Mouse (Mus musculus): ENCODE measurements around the gene Pea15a.
"Not testable (repeated sequence)": the region's sequence is repeated elsewhere in the genome, so short reads cannot be mapped to it uniquely, and the experiment has no call there.

Pea15a gene

DNA sequence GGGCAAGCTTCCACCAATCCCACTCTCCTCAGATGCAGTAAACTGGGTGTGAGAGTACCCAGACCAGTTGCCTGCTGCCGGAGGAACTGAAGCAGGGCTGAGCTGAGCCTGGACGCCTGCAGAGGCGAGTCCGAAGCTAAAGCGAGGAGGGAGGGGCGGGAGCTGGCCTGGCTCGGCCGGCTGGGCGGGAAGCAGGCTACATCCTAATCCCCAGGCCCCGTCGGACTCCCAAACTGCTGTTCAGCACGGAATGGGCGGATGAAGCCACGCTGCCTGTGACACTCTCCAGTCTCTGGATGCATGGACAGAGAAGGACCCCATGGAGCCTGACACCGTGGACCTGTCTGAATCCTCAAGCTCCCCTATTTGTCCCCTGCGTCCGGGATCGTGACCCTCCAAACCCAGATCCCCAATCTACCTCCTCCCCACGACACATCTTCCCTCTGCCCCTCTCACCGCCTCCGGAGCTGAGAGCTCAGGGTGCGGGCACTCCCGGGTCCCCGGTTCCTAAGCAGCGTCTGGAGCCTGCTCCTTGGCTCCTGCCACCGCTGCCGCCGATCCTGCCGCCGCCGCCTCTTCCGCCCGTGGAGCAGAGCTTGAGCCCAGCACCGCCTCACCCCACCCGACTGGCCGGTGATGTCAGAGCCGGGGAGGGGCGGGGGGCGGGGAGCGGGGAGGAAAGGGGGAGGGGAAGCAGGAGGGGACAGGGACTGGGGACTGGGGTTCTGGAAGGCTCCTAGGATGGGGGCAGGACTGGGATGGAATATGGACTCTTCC, at the start of gene Pea15a:
Gene Pea15a (minus strand): TSS at position 664 of the 777 bp plus-strand sequence.
- peak; percentile 83 for DNase-seq (ENCODE audit: low read depth, low spot score)

DNA sequence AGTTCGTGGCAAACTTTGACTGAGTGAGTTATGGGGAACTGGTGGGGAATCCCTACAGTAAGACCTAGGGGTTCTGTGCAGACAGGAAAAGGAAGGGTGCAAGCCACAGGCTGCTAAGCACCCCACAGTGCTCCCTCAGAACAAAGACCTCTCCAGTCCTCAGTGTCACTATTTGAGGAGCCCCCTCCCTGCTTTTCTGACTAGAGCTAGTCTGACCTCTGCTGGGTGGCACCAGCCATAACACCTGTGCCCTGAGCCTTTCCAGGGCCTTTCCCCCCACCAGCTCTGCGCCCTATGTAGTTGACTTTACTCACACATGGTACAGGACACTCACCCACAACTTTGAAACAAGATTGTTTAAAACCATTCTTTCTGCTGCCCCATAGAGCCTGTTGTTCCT, 41.1 kb upstream of the Pea15a start:
- DNase-seq (ENCODE audit: low read depth, low spot score), result peak; percentile 57

DNA sequence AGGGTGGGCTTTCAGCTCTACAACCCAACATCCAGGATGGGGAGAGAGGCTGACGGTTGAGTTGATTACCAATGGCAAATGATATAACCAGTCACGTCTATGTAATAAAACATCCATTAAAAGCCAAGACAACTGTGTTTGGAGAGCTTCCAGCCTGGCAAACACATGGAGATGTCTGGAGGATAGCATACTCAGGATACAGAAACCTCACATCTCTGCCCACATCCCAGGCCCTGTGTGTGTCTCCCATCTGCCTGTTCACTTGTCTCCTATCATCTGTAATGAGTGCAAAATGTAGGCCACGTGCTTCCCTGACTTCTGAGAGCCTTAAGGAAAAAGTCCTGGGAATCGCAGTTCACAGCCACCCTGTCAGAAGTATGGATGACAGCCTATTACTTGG, 40.6 kb upstream of the Pea15a start:
- DNase-seq (ENCODE audit: low read depth, low spot score), result no peak

DNA sequence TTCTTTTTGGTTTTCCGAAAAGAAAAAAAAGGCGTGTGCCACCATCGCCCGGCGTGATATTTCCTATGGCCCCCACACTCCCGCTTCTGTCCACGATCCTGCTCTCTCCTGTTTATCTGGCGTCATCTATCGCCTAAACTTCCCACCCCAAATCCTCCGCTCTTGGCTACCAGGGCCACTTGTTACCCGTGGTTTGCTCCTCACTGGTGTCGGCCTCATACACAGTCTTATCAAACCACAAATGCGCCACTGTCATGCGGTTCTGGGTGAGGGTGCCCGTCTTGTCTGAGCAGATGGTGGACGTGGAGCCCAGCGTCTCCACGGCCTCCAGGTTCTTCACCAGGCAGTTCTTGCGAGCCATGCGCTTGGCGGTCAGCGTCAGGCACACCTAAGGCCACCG, 38.0 kb upstream of the Pea15a start:
- DNase-seq (ENCODE audit: low read depth, low spot score), result not testable (repeated sequence)

DNA sequence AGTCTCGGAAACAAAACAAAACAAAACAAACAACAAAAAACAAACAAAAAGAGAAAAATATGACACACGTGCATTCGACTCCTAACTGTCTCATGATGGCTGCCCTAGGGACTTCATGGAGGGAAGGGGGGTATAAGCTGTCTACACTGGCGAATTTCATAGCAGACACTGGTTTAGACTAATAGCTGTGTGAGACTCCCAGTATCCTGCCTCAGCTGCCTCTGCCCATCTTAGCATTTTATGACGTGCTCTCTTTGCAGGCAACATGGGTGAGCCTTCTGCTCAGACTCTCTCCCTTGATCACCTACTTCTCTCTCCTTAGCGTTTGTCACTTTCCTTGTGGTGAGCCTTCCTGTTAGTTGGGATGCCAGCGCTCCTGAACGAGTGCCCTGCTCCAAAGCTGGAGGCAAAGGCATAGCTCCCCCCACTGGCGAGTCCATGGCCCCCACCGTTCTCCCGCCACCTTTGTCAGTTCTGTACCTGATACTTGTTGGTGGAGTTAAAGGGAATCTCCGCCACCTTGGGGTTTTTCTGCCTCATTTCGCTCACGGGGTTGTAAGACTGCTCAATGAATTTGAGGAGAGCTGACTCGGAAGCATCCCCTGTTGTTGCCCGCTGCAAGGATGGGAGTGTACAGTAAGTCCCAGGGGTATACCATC, 37.1 kb upstream of the Pea15a start:
- DNase-seq (ENCODE audit: low read depth, low spot score), result peak; percentile 31

DNA sequence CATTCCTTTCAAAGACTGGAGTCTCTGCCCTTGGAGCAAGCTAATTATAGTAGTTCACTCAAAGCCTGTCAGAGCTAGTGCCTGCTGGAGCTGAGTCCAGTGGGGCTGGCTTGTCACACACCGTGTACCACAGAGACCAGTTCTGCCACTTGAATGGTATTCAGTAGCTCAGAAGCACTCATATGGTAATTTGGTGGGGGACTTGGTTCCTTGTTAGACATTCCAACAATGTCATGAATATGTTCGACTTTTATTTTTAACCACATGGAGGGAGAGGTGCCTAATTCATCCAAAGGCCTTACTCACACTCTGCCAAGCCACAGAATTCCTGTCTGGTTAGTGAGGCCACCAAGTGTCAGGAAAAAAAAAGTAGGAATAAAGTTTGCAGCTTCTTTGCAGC, 35.8 kb upstream of the Pea15a start:
- peak; percentile 76 for DNase-seq (ENCODE audit: low read depth, low spot score)

DNA sequence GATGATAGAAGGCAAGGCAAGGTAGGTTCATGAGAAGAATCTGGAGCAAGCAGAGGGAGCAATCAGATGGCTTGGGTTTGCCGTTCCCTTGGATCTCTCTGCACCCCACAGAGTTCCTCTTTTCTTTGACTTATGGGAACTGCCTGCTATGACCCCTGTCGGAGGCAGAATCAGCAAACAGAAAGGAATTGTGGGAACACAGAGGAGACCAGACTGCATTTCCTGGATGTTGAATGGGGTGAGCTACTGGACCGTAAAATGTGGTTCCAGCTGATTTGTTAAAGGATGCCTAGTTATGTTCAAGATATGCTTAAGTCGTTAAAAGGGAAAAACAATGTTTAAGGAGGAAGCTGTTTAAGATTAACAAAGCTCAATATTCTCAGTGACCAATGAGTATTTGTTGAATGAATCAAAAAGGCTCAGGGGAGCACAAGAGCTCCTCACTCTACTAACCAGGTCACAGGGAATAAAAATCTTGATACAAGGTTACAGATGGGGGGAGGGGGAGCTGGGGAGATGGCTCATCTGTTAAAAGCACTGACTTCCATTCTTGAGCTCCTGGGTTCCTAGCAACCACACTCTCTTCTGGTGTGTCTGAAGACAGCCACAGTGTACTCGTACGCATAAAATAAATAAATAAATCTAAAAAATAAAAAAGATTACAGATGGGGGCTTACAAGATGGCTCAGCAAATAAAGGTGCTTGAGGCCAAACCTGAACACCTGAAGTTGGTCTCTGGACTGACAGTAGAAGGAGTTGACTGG, 34.5 kb upstream of the Pea15a start:
- DNase-seq (ENCODE audit: low read depth, low spot score), result peak; percentile 89

DNA sequence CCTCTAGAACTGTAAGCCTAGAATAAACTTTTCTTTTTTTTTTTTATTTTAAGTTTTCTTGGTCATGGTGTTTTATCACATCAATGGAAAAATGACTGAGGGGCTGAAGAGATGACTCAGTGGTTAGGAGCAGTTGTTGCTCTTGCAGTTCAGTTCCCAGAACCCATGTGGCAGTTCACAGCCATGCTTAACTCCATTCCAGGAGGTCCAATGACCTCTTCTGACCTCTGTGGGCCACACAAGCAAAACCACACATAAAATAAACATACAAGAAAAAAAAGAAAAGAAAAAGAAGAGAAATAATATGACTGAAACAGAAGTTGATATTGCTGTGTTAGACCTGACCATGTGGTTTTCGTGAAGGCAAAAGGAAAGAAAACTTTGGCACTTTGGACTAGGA, 22.6 kb upstream of the Pea15a start:
- DNase-seq (ENCODE audit: low read depth, low spot score), result no peak

DNA sequence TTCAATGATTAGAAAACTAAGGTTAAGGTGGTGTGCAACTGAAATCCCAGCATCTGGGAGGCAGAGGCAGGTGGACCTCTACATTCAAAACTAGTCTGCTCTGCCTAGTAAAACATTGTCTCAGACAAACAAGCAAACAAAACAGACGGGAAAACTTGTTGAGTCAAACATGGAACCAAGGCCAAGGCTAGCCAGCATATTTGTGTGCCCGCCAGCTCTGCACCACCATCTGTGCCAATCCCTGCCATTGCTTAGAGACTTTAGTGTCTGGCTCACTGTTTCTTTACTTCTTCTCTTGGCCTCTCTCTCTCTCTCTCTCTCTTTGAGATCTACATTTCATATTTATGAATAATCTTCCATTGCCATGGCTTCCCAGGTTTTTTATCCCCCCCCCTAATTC, 21.6 kb upstream of the Pea15a start:
- no peak for DNase-seq (ENCODE audit: low read depth, low spot score)

DNA sequence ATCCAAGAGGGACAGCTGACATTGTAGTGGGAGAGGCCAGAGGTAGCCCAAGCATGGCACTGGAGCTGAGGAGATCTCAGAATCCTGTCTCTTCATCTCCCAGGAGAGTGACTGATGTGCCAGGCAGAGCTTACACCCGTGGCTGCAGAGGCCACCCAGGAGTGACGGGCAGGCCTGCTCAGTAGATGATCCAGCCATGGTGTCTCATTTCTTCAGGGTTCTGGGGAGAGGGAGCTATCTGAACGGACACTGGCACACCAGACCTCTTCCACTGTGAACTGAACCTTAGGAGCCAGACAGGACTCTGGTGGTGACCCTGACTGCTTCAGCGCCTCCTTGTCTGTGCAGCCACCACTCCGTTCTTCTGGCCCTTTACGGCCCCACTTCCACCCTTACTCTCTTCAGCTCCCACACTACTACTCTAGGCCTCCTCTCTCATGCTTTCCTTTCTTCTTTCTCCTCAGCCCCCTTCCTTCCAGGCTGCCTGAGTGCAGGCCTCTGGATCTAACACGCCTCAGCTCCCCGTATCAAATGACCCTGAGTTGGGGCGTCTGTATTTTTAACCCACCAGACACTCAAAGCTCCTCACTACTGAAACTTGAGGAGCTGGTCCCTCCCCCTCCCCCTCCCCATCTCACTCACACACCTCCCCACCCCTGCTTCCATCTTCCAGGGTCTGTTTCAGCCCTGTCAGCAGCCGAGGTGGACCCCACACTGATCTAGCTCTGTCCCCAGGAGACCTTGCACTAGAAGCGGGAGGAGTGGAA, 14.9 kb upstream of the Pea15a start:
- no peak for DNase-seq (ENCODE audit: low read depth, low spot score)

DNA sequence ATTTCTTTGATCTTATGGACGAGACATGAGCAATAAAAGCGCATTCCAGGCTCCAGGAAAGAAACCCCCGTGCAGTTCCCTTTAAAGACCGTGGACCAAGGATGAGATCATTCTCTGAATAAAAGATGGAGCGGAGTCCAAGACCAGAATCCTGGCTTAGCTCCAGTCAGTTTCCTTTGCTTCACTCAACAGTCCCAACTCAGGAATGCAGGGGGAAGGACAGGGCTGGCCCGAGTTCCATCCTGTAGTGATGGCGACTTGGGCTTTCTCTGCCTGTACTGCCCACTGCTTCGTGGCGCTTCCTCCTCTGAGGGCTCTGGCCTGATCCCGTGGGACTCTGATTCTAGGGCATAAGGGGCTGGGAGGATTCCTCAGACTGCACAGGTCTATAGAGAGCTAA, 13.8 kb upstream of the Pea15a start:
- no peak for DNase-seq (ENCODE audit: low read depth, low spot score)

DNA sequence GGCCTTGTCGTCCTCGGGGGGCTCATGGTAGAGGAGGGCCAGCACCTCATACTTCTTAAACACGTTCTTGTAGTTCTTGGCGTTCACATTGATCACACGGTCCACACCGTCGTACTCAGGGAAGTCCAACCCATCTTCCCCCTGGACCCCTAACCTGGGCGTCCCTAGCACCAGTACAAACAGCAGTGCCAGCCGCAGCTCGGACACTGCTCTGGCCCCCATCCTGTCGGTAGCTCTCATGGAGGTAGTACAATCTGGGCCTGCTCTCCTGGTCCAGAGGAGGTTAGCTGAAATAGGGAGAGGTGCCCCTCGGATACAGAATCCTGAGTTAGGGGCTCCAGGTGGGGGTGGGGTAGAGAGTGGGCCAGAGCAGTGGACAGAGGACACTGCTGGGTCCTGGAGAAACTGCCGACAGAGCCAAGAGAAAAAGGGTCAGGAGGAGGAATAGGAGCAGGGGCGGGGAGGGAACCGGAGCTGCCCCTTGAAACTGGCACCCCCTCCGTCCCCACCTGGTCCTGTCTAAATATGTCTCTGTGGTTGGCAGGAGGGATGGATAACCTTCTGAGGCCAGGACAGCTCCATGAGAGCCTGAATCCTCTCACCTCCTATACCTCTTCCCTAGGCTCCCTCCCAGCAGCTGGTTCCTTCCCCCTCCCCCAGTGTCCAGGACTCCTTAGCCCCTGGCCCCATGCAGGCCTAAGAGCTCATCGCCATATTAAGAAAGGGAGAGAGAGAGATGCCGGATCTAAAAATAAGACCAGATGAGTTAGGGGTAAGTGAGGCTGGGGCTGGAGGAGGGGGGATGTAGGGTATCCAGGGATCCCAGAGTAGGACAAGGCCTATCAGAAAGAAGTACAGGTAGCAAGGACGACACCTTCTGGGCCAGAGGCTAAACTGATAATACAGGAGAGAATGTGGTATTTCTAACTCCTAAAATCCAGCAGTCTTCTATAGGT, 13.1 kb upstream of the Pea15a start, which contains the start of gene Casq1:
Gene Casq1 (minus strand): TSS at position 418 of the 956 bp plus-strand sequence.
- DNase-seq (ENCODE audit: low read depth, low spot score), result no peak

DNA sequence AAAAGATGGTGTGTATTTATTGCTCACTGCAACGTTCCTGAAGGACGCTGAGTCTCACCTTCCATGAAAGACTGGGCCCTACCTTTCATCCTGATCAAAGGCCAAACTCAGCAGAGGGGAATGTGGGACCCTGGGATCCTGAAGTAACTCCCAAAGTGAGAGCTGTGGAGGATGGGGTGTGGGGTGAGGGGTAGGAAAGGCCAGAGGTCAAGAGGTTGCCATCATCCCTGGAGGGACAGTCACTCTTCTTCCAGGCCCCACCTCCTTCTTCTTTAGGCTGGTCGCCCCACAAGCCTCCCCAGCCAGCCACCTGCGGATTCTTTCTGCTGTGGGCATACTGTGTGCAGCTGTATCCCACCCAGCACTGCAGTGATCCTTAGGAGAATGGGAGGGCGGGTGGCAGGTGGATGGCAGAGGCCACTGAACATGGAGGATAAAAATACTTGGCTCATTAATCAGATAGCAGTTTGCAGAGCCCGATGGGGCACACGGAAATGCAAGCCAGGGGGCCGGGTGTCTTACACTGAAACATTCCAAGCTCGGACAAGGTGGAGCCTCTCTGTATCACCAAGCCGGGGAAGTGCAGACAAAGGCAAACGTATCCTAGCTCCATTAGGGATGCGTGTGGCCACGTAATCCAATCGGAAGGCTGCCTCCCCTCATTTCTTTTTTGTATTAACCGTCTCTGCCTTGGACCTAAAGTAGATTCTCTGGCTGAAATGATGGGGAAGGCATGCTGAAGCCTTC, 11.7 kb upstream of the Pea15a start:
- peak; percentile 87 for DNase-seq (ENCODE audit: low read depth, low spot score)

DNA sequence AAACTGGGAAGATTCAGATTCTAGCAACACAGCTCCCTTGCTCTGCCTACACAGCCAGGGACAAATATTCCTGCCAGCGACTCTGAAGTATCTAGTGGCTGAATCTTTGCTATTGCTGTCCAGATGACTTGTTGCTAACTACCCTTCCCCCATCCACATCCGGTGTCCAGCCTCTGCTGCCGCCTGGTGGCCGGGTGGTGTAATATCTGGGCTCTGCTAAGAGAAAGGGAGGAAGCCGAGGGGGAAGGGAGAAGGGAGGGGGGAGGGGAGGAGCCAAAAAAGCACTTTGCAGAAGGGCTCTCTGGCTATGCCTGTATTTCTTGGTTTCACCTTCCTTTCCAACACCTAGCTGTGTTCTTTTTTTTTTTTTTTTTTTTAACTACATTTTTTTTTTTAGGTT, 10.5 kb upstream of the Pea15a start:
- peak; percentile 96 for DNase-seq (ENCODE audit: low read depth, low spot score)

DNA sequence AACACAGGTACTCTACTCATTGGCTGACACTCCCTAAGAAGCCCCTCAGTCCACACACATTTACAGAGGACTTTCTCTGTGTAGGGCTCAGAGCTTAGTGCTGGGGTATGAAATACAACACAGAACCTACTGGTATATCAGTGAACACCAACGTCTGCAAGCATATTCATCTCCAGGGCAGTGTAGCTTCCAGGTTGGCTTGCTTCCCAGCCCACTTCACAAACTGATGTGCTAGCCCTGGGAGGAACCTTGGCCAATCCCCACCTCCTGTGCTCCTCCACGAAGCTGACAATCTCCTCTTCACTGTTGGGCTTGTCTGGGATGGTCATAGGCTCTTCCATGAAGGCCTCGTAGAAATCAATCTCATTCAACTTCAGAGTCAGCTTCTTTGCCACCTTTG, 8.1 kb upstream of the Pea15a start:
- no peak for DNase-seq (ENCODE audit: low read depth, low spot score)

DNA sequence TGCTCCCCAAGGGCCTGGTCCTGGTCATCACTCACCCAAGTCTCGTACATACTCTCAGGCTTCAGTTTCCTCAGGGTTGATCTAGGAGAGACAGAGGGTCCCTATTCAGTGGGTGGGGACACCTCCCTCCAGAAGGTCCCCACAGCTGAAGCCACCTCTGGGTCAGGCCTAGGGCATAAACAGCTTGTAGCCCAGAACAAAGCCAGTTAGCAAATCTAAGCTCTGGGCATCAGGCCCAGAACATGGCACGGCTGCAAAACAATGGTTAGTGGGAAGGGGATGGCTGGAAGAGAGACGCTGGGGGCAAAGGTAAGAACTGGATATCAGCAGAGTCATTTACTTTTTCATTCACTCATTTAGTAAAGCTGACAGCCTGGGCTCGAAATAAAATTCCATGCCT, 7.2 kb upstream of the Pea15a start:
- DNase-seq (ENCODE audit: low read depth, low spot score), result no peak

DNA sequence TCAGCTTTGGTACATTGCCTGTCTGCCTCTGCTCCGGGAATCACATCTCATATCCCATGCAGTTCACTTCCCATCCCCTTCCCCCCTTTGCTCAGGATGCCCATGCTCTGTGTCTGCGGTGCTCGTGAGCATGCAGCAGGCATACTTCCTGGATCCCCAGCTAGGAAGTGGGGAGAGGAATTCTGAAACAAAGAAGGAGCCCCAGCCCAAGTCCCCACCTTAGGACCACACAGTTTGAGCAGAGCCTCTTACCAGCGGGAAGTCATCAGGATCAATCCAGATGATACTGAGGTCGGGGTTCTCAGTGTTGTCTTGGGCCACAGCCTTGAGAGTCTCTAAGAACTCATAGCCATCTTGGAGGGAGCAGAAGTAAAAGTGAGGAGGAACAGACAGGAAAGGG, 6.2 kb upstream of the Pea15a start:
- DNase-seq (ENCODE audit: low read depth, low spot score), result peak; percentile 89

DNA sequence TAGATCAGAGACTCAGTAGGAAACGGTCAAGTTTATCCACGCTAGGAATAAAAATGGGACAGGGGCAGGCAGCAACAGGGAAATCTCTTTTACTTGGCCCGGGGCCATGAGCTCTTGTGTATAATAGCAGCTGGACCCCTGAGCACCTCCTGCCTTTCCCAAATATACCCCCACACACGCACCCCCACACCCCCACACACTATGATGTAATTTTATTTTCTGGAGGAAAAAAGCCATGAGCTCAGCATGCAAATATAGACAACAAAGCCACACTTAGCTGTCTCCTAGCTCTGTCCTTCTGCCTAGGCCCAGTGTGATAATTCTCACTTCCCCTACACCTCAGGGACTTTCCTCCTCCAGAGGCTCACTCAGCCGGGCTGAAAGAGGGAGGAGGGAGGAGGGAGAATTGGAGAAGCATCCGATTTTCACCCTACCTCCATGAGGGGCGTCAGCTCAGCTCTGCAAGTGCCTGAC, 544 bp upstream of the Pea15a start:
- no peak for DNase-seq (ENCODE audit: low read depth, low spot score)

DNA sequence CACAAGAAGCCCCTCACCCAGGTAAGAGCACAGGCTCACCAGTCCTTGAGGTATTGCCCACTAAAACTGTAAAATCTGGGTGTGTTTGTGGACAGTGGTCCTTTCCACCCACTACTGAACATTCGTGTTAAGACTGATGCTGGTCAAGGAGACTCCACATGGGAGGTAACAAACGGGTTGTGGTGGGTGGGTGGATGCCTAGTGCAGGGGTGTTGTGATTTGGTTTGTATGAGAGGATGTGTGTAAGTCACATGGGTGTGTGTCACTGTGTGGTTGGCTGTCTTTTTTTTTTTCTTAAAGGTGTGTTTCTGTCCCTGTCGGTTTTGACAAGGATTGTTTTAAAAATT, 890 bp downstream of the Pea15a start:
- DNase-seq (ENCODE audit: low read depth, low spot score), result no peak

Data from R1 (cell line).